Mouse (Mus musculus): ENCODE data around the gene Ppm1h. TPM values are rescaled to one million over a fixed set of nuclear protein-coding genes. Genes with fewer than 3 reads are reported as not detected.
A peak's percentile ranks its signal among the peaks of the same experiment; 100 is the strongest.

The Ppm1h gene
- polyA plus RNA-seq, 1 experiment from 2014 or later, result 10.7 TPM

DNA sequence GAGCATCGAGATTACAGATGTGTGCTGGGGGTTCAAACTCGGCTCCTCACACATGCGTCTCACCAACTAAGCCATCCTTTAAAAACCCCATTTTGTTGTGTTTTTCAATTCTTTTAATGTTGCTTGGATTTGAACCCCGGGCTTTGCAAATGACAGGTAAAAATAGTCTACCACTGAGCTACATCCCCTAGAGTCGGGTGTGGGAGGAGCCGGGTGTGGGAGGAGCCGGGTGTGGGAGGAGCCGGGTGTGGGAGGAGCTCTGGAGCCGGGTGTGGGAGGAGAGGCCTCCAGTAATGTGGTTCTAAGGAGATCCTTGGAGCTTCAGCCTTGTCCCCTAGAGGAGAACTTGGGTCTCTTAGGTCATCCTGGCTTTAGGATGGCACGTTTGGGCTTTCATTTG is 152.1 kb downstream of the Ppm1h start:
- H3K4me2 ChIP-seq (replicated peaks), result no peak overlapping the region
- H3K27ac ChIP-seq (replicated peaks), result no peak overlapping the region
- ATAC-seq (replicated peaks), result no peak
- H3K4me1 ChIP-seq, result no peaks in the 10 kb centered on the region
- H3K9ac ChIP-seq (replicated peaks), result no peak overlapping the region
- no peak overlapping the region for H3K4me3 ChIP-seq
- WGBS, result 92% methylated on average over 10 of the region's 10 CpGs
- H3K9me3 ChIP-seq, result no peaks in the 10 kb centered on the region
- no peaks in the 10 kb centered on the region for H3K36me3 ChIP-seq
- H3K27me3 ChIP-seq, result no peaks in the 10 kb centered on the region

GRCm38 (mm10) chr10:122842014-122842413 is 163.5 kb downstream of the Ppm1h start:
- Histone ChIP-seq H3K9ac (replicated peaks) (no peak overlapping the region), H3K9me3 (no peaks in the 10 kb centered on the region), H3K4me1 (peaks cover 5% of the 10 kb centered on the region; the same call in 1 of the 2 replicates), H3K4me3 (no peak overlapping the region), H3K4me2 (replicated peaks) (no peak overlapping the region), H3K27ac (replicated peaks) (no peak overlapping the region), H3K36me3 (no peaks in the 10 kb centered on the region), H3K27me3 (no peaks in the 10 kb centered on the region)
- ATAC-seq (replicated peaks), result no peak
- WGBS, result 90% methylated on average over 8 of the region's 8 CpGs

GRCm38 (mm10) chr10:122842961-122843360 is 164.4 kb downstream of the Ppm1h start:
- Histone ChIP-seq H3K27ac (replicated peaks) (no peak overlapping the region), H3K27me3 (no peaks in the 10 kb centered on the region), H3K4me2 (replicated peaks) (no peak overlapping the region), H3K4me1 (peaks cover 5% of the 10 kb centered on the region; the same call in 1 of the 2 replicates), H3K36me3 (no peaks in the 10 kb centered on the region), H3K9ac (replicated peaks) (no peak overlapping the region), H3K4me3 (no peak overlapping the region), H3K9me3 (no peaks in the 10 kb centered on the region)
- WGBS, result 96% methylated on average over 8 of the region's 8 CpGs
- no peak for ATAC-seq (replicated peaks)

DNA sequence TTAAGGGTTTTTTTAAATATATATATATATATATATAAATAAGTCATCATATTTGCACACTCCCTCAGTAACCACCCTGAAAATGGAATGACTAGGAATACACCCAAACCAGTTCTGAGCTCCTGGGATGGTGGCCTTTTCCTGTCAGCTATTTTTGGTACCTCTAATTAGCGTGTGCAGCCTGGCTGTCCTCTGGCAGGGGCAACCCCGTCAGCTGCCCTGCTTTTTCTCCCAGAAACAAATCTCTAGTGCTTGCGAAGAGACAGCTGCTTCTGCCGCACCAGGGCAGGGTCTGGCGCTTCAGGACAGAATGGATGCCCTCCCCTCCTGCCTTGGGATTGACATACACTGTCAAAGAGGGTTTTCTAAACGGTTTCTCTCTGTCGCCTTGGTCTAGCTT is 166.9 kb downstream of the Ppm1h start:
- Histone ChIP-seq H3K27me3 (no peaks in the 10 kb centered on the region), H3K4me1 (peaks cover 5% of the 10 kb centered on the region; the same call in 1 of the 2 replicates)
- 43% methylated on average over 7 of the region's 7 CpGs for WGBS

GRCm38 (mm10) chr10:122846476-122846875 is 167.9 kb downstream of the Ppm1h start:
- ATAC-seq (replicated peaks), result no peak
- Histone ChIP-seq H3K4me1 (peaks cover 5% of the 10 kb centered on the region; the same call in 1 of the 2 replicates), H3K4me2 (replicated peaks) (no peak overlapping the region), H3K27ac (replicated peaks) (no peak overlapping the region), H3K9ac (replicated peaks) (no peak overlapping the region), H3K9me3 (no peaks in the 10 kb centered on the region), H3K36me3 (no peaks in the 10 kb centered on the region), H3K4me3 (no peak overlapping the region), H3K27me3 (no peaks in the 10 kb centered on the region)
- WGBS, result 78% methylated on average over 1 of the region's 1 CpGs

More for the DNA sequence above, 166.9 kb downstream of the Ppm1h start:
- H3K4me2 ChIP-seq (replicated peaks), result no peak overlapping the region
- H3K27ac ChIP-seq (replicated peaks), result no peak overlapping the region
- ATAC-seq (replicated peaks), result peak; percentile 43; the same call in 1 of the 2 replicates
- H3K36me3 ChIP-seq, result no peaks in the 10 kb centered on the region
- no peak overlapping the region for H3K4me3 ChIP-seq
- no peaks in the 10 kb centered on the region for H3K9me3 ChIP-seq
- no peak overlapping the region for H3K9ac ChIP-seq (replicated peaks)

- Histone ChIP-seq H3K36me3 (no peaks in the 10 kb centered on the region), H3K4me2 (replicated peaks) (no peak overlapping the region), H3K27me3 (no peaks in the 10 kb centered on the region), H3K9ac (replicated peaks) (no peak overlapping the region), H3K9me3 (no peaks in the 10 kb centered on the region), H3K27ac (replicated peaks) (no peak overlapping the region), H3K4me1 (peaks cover 5% of the 10 kb centered on the region; the same call in 1 of the 2 replicates), H3K4me3 (no peak overlapping the region)
- no peak for ATAC-seq (replicated peaks)
- 90% methylated on average over 2 of the region's 2 CpGs for WGBS
Measured at GRCm38 (mm10) chr10:122848020-122848457, 169.5 kb downstream of the Ppm1h start.

- H3K9ac ChIP-seq (replicated peaks), result no peak overlapping the region
- H3K27ac ChIP-seq (replicated peaks), result no peak overlapping the region
- H3K4me3 ChIP-seq, result no peak overlapping the region
- no peaks in the 10 kb centered on the region for H3K9me3 ChIP-seq
- WGBS, result 91% methylated on average over 16 of the region's 16 CpGs
- ATAC-seq (replicated peaks), result no peak
- H3K4me2 ChIP-seq (replicated peaks), result no peak overlapping the region
- H3K36me3 ChIP-seq, result no peaks in the 10 kb centered on the region
- H3K27me3 ChIP-seq, result no peaks in the 10 kb centered on the region
- no peaks in the 10 kb centered on the region for H3K4me1 ChIP-seq
Measured at GRCm38 (mm10) chr10:122851267-122852160, 173.0 kb downstream of the Ppm1h start.

- Histone ChIP-seq H3K4me1 (peaks cover 3% of the 10 kb centered on the region; the same call in 1 of the 2 replicates), H3K9me3 (no peaks in the 10 kb centered on the region), H3K27me3 (no peaks in the 10 kb centered on the region), H3K4me2 (replicated peaks) (no peak overlapping the region), H3K27ac (replicated peaks) (no peak overlapping the region), H3K4me3 (no peak overlapping the region), H3K9ac (replicated peaks) (no peak overlapping the region), H3K36me3 (no peaks in the 10 kb centered on the region)
- WGBS, result 94% methylated on average over 5 of the region's 6 CpGs
- ATAC-seq (replicated peaks), result no peak
Measured at GRCm38 (mm10) chr10:122854571-122854970, 176.0 kb downstream of the Ppm1h start.

DNA sequence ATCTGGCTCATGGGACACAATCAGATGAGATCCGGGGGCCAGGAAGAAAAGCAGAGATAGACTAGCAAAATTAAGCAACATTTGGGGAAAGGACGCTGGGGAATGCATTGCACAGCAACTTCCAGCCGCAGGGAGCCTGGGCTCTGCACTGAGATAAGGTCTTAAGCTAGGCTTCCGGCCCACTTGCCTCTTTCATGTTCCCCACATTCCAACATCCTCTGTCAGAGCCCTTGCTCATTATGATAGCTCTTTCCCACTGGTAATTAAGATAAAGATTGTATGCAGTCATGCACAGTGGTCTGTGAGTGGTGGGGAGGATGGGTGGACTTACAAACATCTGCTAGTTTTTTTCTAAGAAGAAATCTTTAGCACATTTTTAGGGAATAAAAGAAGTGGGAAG is 176.6 kb downstream of the Ppm1h start:
- WGBS, result 43% methylated on average over 4 of the region's 4 CpGs
- no peak for ATAC-seq (replicated peaks)
- H3K4me1 ChIP-seq, result peaks cover 4% of the 10 kb centered on the region; the same call in 1 of the 2 replicates
- H3K9ac ChIP-seq (replicated peaks), result no peak overlapping the region
- H3K4me3 ChIP-seq, result no peak overlapping the region
- no peaks in the 10 kb centered on the region for H3K9me3 ChIP-seq
- H3K36me3 ChIP-seq, result no peaks in the 10 kb centered on the region
- H3K4me2 ChIP-seq (replicated peaks), result no peak overlapping the region
- no peaks in the 10 kb centered on the region for H3K27me3 ChIP-seq
- no peak overlapping the region for H3K27ac ChIP-seq (replicated peaks)

- no peaks in the 10 kb centered on the region for H3K36me3 ChIP-seq
- no peaks in the 10 kb centered on the region for H3K9me3 ChIP-seq
- no peaks in the 10 kb centered on the region for H3K27me3 ChIP-seq
- H3K27ac ChIP-seq (replicated peaks), result no peak overlapping the region
- ATAC-seq (replicated peaks), result no peak
- 88% methylated on average over 17 of the region's 17 CpGs for WGBS
- peaks cover 4% of the 10 kb centered on the region; the same call in 1 of the 2 replicates for H3K4me1 ChIP-seq
- no peak overlapping the region for H3K9ac ChIP-seq (replicated peaks)
- no peak overlapping the region for H3K4me2 ChIP-seq (replicated peaks)
- no peak overlapping the region for H3K4me3 ChIP-seq
Measured at GRCm38 (mm10) chr10:122856040-122856764, 177.6 kb downstream of the Ppm1h start.

DNA sequence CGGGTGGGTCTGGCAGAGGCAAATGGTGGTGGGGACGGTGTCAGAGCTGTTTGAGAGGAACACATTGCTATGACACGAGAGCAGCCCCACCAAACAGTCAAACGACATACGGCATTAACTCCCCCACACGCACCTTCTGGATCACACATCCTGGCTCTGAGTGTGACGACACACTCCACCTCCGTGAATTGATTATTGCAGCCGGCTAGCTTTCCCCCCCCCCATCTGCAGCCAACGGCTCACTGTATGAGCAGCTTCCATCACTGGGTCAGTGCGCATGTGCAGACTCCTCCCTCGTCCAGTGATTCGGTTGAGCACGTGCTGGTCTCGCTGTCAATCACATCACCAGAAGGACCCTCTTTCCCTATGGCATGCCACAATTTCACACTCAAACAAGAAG is 178.6 kb downstream of the Ppm1h start:
- H3K4me1 ChIP-seq, result peaks cover 10% of the 10 kb centered on the region; the same call in 1 of the 2 replicates
- H3K27ac ChIP-seq (replicated peaks), result no peak overlapping the region
- WGBS, result 82% methylated on average over 15 of the region's 15 CpGs
- no peak overlapping the region for H3K4me3 ChIP-seq
- no peak for ATAC-seq (replicated peaks)
- no peak overlapping the region for H3K4me2 ChIP-seq (replicated peaks)
- no peaks in the 10 kb centered on the region for H3K27me3 ChIP-seq
- H3K9me3 ChIP-seq, result no peaks in the 10 kb centered on the region
- no peak overlapping the region for H3K9ac ChIP-seq (replicated peaks)
- H3K36me3 ChIP-seq, result no peaks in the 10 kb centered on the region

All from forebrain, embryonic 15.5 days (tissue).